In the genomic region with DNA sequence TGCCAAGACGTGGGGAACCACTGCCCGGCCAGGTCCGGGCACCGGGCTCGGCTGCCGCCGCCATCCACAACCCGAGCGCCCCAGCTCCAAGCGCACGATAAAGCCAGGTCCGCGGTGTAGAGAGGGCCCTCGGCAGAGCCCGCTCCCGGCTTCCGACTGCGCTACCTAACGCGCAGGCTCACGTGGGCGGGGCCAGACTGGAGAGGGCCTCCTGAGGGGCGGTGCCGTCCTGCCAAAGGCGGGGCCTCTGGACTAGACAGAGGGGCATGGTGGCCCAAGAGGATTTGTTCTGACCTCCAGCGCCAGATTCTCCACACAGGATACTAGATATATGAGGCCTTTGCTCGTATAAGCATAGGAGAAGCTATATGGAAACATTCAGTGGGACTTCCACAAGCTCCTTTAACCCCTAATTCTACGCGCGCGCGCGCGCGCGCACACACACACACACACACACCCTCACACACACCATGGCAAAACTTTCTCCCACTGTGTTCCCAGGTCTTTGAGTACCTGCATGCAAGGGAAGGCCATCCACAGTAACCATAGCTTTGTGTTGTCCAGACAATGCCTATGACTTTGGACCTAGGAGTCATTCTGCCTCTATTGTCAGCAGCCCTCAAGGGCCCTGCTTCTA, we compare ENCODE assay signal across 8 mouse cellular contexts. TPM values are rescaled to one million over a fixed set of nuclear protein-coding genes. Genes with fewer than 3 reads are reported as not detected.
DNase-seq lines count a peak whose midpoint lies in the region; ATAC-seq and TF ChIP-seq lines count a peak whose summit lies in the region.

No protein-coding gene starts in this region.

- peaks cover 4% of the 10 kb centered on the region; the same call in 1 of the 2 replicates for H3K4me1 ChIP-seq in embryonic facial prominence, embryonic 11.5 days (ENCODE audit: control insufficient read depth, insufficient read depth, low read length)
- peaks cover 10% of the 10 kb centered on the region; the same call in 1 of the 2 replicates for H3K4me1 ChIP-seq in kidney, adult 2 months (ENCODE audit: control insufficient read depth, insufficient read depth, low read length)
- H3K4me1 ChIP-seq in limb, embryonic 11.5 days (ENCODE audit: control insufficient read depth, insufficient read depth, low read length): peaks cover 5% of the 10 kb centered on the region
- peaks cover 31% of the 10 kb centered on the region for H3K4me1 ChIP-seq in midbrain, embryonic 13.5 days (replicated peaks)

- H3K36me3 ChIP-seq in embryonic facial prominence, embryonic 11.5 days (replicated peaks; ENCODE audit: control insufficient read depth, insufficient read depth, low read depth, low read length): no peaks in the 10 kb centered on the region
- H3K36me3 ChIP-seq in kidney, adult 2 months (ENCODE audit: control insufficient read depth, insufficient read depth, low read length): no peaks in the 10 kb centered on the region
- no peaks in the 10 kb centered on the region for H3K36me3 ChIP-seq in limb, embryonic 11.5 days (ENCODE audit: control insufficient read depth, insufficient read depth, low read length)
- H3K36me3 ChIP-seq in midbrain, embryonic 13.5 days: peaks cover 22% of the 10 kb centered on the region

- TF ChIP-seq CTCF in kidney, adult 2 months (conservative IDR thresholded peaks at IDR 0.05; ENCODE audit: insufficient read depth, insufficient read length, low read depth, low read length): no peak

- H3K9me3 ChIP-seq in embryonic facial prominence, embryonic 11.5 days (replicated peaks; ENCODE audit: control insufficient read depth, low read length): no peaks in the 10 kb centered on the region
- no peaks in the 10 kb centered on the region for H3K9me3 ChIP-seq in limb, embryonic 11.5 days (ENCODE audit: control insufficient read depth, low read length)
- H3K9me3 ChIP-seq in midbrain, embryonic 13.5 days: no peaks in the 10 kb centered on the region

- H3K9ac ChIP-seq in embryonic facial prominence, embryonic 11.5 days (replicated peaks; ENCODE audit: low read length): peak overlapping the region; percentile 89
- H3K9ac ChIP-seq in limb, embryonic 11.5 days (ENCODE audit: low read length): peak overlapping the region; percentile 88
- H3K9ac ChIP-seq in midbrain, embryonic 13.5 days (replicated peaks): peak overlapping the region; percentile 94

- ATAC-seq in embryonic facial prominence, embryonic 11.5 days (replicated peaks; ENCODE audit: insufficient number of reproducible peaks, low FRiP score, low TSS enrichment, low read depth): peak; percentile 98
- ATAC-seq in limb, embryonic 11.5 days (ENCODE audit: insufficient number of reproducible peaks, low FRiP score, low TSS enrichment, low read depth): peak; percentile 98
- ATAC-seq in midbrain, embryonic 13.5 days: peak; percentile 98

- H3K27me3 ChIP-seq in embryonic facial prominence, embryonic 11.5 days (ENCODE audit: control insufficient read depth, insufficient read depth, low read length): no peaks in the 10 kb centered on the region
- H3K27me3 ChIP-seq in kidney, adult 2 months (replicated peaks; ENCODE audit: control insufficient read depth, insufficient read depth, low read length): no peaks in the 10 kb centered on the region
- H3K27me3 ChIP-seq in limb, embryonic 11.5 days (ENCODE audit: control insufficient read depth, insufficient read depth, low read length): no peaks in the 10 kb centered on the region
- H3K27me3 ChIP-seq in midbrain, embryonic 13.5 days: no peaks in the 10 kb centered on the region

- TF ChIP-seq POLR2A in kidney, adult 2 months (IDR thresholded peaks at IDR 0.05; ENCODE audit: low read depth, low read length): no peak

- DNase-seq in 3134 (ENCODE audit: extremely low read depth, insufficient read length, low spot score): peak; percentile 87
- DNase-seq in adrenal gland, postnatal 25 days: peak; percentile 96
- DNase-seq in embryonic facial prominence, embryonic 11.5 days (ENCODE audit: low spot score): peak; percentile 94
- peak; percentile 96 to 97 for DNase-seq in heart, adult 18-20 months
- peak; percentile 95 for DNase-seq in kidney, adult 2 months
- DNase-seq in limb, embryonic 11.5 days (ENCODE audit: low spot score): peak; percentile 91
- peak; percentile 84 for DNase-seq in spleen, adult 12 weeks (ENCODE audit: low spot score)

- 9% methylated on average over 36 of the region's 36 CpGs for WGBS in embryonic facial prominence, embryonic 11.5 days
- WGBS in kidney, adult 2 months: 16% methylated on average over 36 of the region's 36 CpGs
- WGBS in limb, embryonic 11.5 days: 19% methylated on average over 36 of the region's 36 CpGs
- 13% methylated on average over 36 of the region's 36 CpGs for WGBS in midbrain, embryonic 13.5 days

- H3K4me3 ChIP-seq in embryonic facial prominence, embryonic 11.5 days (ENCODE audit: low read depth, low read length): peak overlapping the region; percentile 88
- H3K4me3 ChIP-seq in kidney, adult 2 months (ENCODE audit: insufficient read depth, low read depth, low read length): peak overlapping the region; percentile 91
- peak overlapping the region; percentile 75 for H3K4me3 ChIP-seq in limb, embryonic 11.5 days (ENCODE audit: low read depth, low read length)
- peak overlapping the region; percentile 88 for H3K4me3 ChIP-seq in midbrain, embryonic 13.5 days (replicated peaks)

- H3K4me2 ChIP-seq in embryonic facial prominence, embryonic 11.5 days (ENCODE audit: low read depth, low read length): peak overlapping the region; percentile 85
- peak overlapping the region; percentile 73 for H3K4me2 ChIP-seq in limb, embryonic 11.5 days (ENCODE audit: low read depth, severe bottlenecking)
- H3K4me2 ChIP-seq in midbrain, embryonic 13.5 days (replicated peaks): peak overlapping the region; percentile 93

- H3K27ac ChIP-seq in embryonic facial prominence, embryonic 11.5 days (replicated peaks; ENCODE audit: low read depth, low read length): no peak overlapping the region
- peak overlapping the region; percentile 58 for H3K27ac ChIP-seq in kidney, adult 2 months (ENCODE audit: insufficient read depth, low read depth, low read length)
- H3K27ac ChIP-seq in limb, embryonic 11.5 days (replicated peaks; ENCODE audit: low read depth, low read length): no peak overlapping the region
- H3K27ac ChIP-seq in midbrain, embryonic 13.5 days: peak overlapping the region; percentile 44; the same call in 1 of the 2 replicates

RNA-seq across cellular contexts. Expression of gene Idua, which starts 0.6 kb away (rescaled TPM):
- total RNA-seq in adrenal gland, postnatal 25 days (2021): 17.2 and 19.1 TPM in 2 replicates
- 9.6 and 10.4 TPM in 2 replicates for polyA plus RNA-seq in embryonic facial prominence, embryonic 11.5 days (2014; fragmentation: Nextera tagmentation; extraction: Ambion mirVana)
- total RNA-seq in heart, adult 18-20 months (2021): 10 to 100 TPM; 18.1 to 21.4 TPM
- polyA plus RNA-seq in kidney, adult 2 months (2012; rRNA removed): 9.1 and 12.7 TPM in 2 replicates
- 14.3 and 14.5 TPM in 2 replicates for polyA plus RNA-seq in limb, embryonic 11.5 days (2014; fragmentation: Nextera tagmentation; extraction: Ambion mirVana)
- 10.6 and 10.7 TPM in 2 replicates for polyA plus RNA-seq in midbrain, embryonic 13.5 days (2015; fragmentation: Nextera tagmentation; extraction: Ambion mirVana)

RNA-seq across cellular contexts. Expression of gene Dgkq, which starts 8.7 kb away (rescaled TPM):
- 21.2 and 22.7 TPM in 2 replicates for total RNA-seq in adrenal gland, postnatal 25 days (2021)
- 7.1 and 7.4 TPM in 2 replicates for polyA plus RNA-seq in embryonic facial prominence, embryonic 11.5 days (2014; fragmentation: Nextera tagmentation; extraction: Ambion mirVana)
- 1 to 10 TPM; 4.8 to 6.6 TPM for total RNA-seq in heart, adult 18-20 months (2021)
- polyA plus RNA-seq in kidney, adult 2 months (2012; rRNA removed): 27.9 and 34.8 TPM in 2 replicates
- 8.5 and 11.3 TPM in 2 replicates for polyA plus RNA-seq in limb, embryonic 11.5 days (2014; fragmentation: Nextera tagmentation; extraction: Ambion mirVana)
- polyA plus RNA-seq in midbrain, embryonic 13.5 days (2015; fragmentation: Nextera tagmentation; extraction: Ambion mirVana): 23.7 and 26.6 TPM in 2 replicates

RNA-seq across cellular contexts. Expression of gene Slc26a1, which starts 14.6 kb away (rescaled TPM):
- 0.15 and 1.1 TPM in 2 replicates for total RNA-seq in adrenal gland, postnatal 25 days (2021)
- polyA plus RNA-seq in embryonic facial prominence, embryonic 11.5 days (2014; fragmentation: Nextera tagmentation; extraction: Ambion mirVana): 0.38 and 0.71 TPM in 2 replicates
- not detected for total RNA-seq in heart, adult 18-20 months (2021)
- 257 and 309 TPM in 2 replicates for polyA plus RNA-seq in kidney, adult 2 months (2012; rRNA removed)
- 0.55 and 0.84 TPM in 2 replicates for polyA plus RNA-seq in limb, embryonic 11.5 days (2014; fragmentation: Nextera tagmentation; extraction: Ambion mirVana)
- polyA plus RNA-seq in midbrain, embryonic 13.5 days (2015; fragmentation: Nextera tagmentation; extraction: Ambion mirVana): 1.7 and 2.6 TPM in 2 replicates

RNA-seq across cellular contexts. Expression of gene Tmem175, which starts 31.2 kb away (rescaled TPM):
- 28.5 and 37.2 TPM in 2 replicates for total RNA-seq in adrenal gland, postnatal 25 days (2021)
- 21.0 and 21.9 TPM in 2 replicates for polyA plus RNA-seq in embryonic facial prominence, embryonic 11.5 days (2014; fragmentation: Nextera tagmentation; extraction: Ambion mirVana)
- 10 to 100 TPM in 1 of 2 experiments, 1 to 10 TPM in 1; 8.5 to 11.1 TPM for total RNA-seq in heart, adult 18-20 months (2021)
- polyA plus RNA-seq in kidney, adult 2 months (2012; rRNA removed): 67.1 and 76.4 TPM in 2 replicates
- polyA plus RNA-seq in limb, embryonic 11.5 days (2014; fragmentation: Nextera tagmentation; extraction: Ambion mirVana): 16.5 and 18.3 TPM in 2 replicates
- polyA plus RNA-seq in midbrain, embryonic 13.5 days (2015; fragmentation: Nextera tagmentation; extraction: Ambion mirVana): 23.7 and 23.8 TPM in 2 replicates

RNA-seq across cellular contexts. Expression of gene Gak, which starts 31.2 kb away (rescaled TPM):
- total RNA-seq in adrenal gland, postnatal 25 days (2021): 86.7 and 95.7 TPM in 2 replicates
- 45.5 and 46.7 TPM in 2 replicates for polyA plus RNA-seq in embryonic facial prominence, embryonic 11.5 days (2014; fragmentation: Nextera tagmentation; extraction: Ambion mirVana)
- 10 to 100 TPM; 18.2 to 21.5 TPM for total RNA-seq in heart, adult 18-20 months (2021)
- 80.5 and 89.0 TPM in 2 replicates for polyA plus RNA-seq in kidney, adult 2 months (2012; rRNA removed)
- polyA plus RNA-seq in limb, embryonic 11.5 days (2014; fragmentation: Nextera tagmentation; extraction: Ambion mirVana): 45.9 and 46.4 TPM in 2 replicates
- 50.3 and 51.7 TPM in 2 replicates for polyA plus RNA-seq in midbrain, embryonic 13.5 days (2015; fragmentation: Nextera tagmentation; extraction: Ambion mirVana)

Comparison
In these comparisons a context has a peak if more than half of its experiments do, and no peak if none do; other contexts are left out.
1. H3K27ac ChIP-seq: peak in kidney, adult 2 months (single experiment) and midbrain, embryonic 13.5 days (single experiment); none in embryonic facial prominence, embryonic 11.5 days (single experiment) and limb, embryonic 11.5 days (single experiment).
2. RNA of gene Slc26a1, which starts 14.6 kb away (polyA plus RNA-seq): 257 to 309 TPM in kidney, adult 2 months; 1.7 to 2.6 TPM in midbrain, embryonic 13.5 days, 0.55 to 0.84 TPM in limb, embryonic 11.5 days and 0.38 to 0.71 TPM in embryonic facial prominence, embryonic 11.5 days; every median in the first group is over 10 times any median in the second.
3. Peak in every context shown above with its lines, with median percentiles within 50 percentile points of each other: DNase-seq, ATAC-seq, H3K4me2 ChIP-seq, H3K4me3 ChIP-seq and H3K9ac ChIP-seq.